Mouse (Mus musculus) E14TG2a.4 (cell line): Measurements from ENCODE around the gene Sema6d.

Experiments used
- H3K27me3 ChIP-seq: 2 replicates; pipeline ENCODE4 v1.6.1; 2014; ENCODE audit warnings: low read length, control low read depth; ENCODE audit not compliant: insufficient read depth
- H3K36me3 ChIP-seq: 2 replicates; pipeline ENCODE4 v1.6.1; 2014; ENCODE audit warnings: low read length, control low read depth; ENCODE audit not compliant: insufficient read depth
- H3K4me1 ChIP-seq: replicated peaks from 2 replicates; pipeline ENCODE4 v1.6.1; 2014; ENCODE audit warnings: low read depth, low read length, control low read depth
- H3K4me3 ChIP-seq: replicated peaks from 2 replicates; pipeline ENCODE4 v1.5.1; 2014; ENCODE audit warnings: mild to moderate bottlenecking, low read length
- H3K9me3 ChIP-seq: 2 replicates; pipeline ENCODE4 v1.6.1; 2014; ENCODE audit warnings: low read length, control low read depth
- CTCF ChIP-seq: conservative IDR thresholded peaks from 2 replicates; pipeline ENCODE4 v1.5.1; 2014; ENCODE audit warnings: low read length
- NANOG ChIP-seq: IDR thresholded peaks from 2 replicates; pipeline ENCODE4 v1.6.1; 2014; ENCODE audit warnings: borderline replicate concordance, low read length, mixed read lengths
- POU5F1 ChIP-seq: IDR thresholded peaks from 2 replicates; pipeline ENCODE4 v1.6.1; 2014; ENCODE audit warnings: low read length, borderline replicate concordance

Gene Sema6d

DNA sequence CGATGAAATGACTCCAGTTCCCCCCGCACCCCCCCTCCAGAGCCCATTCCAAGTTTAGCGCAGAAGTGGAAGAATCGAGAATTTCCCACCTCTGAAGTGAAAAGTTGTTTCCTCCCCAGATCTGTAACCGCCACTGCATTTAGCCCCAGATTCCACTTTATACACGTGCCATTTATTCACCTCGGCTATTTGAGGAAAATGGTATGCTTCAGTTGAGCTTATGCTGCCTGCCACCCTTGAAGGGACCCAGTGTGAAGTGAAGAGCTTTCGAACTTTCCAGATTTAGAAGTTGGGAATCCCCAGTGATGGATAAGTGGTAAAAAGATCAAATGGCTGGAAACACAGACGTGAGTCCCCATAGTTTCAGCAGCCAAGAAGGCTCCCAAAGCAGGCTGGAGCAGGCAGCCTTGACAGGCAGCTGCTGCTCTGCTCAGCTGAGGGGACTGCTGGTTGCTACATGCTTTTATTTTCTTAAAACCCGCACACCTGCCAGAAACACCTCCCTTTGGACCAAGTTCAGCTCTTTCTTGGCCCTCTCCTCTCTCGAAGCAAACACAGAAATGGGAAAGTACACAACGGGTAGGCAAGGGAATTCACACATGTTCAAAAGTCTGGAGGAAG, 345.7 kb downstream of the Sema6d start:
- 0 out of 2 replicates have a peak, but pooled peaks cover 3% of the 10 kb centered on the region for H3K27me3 ChIP-seq
- H3K9me3 ChIP-seq = no peaks in the 10 kb centered on the region
- no peaks in the 10 kb centered on the region for H3K4me1 ChIP-seq
- no peak for TF ChIP-seq POU5F1
- no peak for TF ChIP-seq NANOG
- TF ChIP-seq CTCF = no peak
- H3K36me3 ChIP-seq = no peaks in the 10 kb centered on the region
- H3K4me3 ChIP-seq = no peak overlapping the region

DNA sequence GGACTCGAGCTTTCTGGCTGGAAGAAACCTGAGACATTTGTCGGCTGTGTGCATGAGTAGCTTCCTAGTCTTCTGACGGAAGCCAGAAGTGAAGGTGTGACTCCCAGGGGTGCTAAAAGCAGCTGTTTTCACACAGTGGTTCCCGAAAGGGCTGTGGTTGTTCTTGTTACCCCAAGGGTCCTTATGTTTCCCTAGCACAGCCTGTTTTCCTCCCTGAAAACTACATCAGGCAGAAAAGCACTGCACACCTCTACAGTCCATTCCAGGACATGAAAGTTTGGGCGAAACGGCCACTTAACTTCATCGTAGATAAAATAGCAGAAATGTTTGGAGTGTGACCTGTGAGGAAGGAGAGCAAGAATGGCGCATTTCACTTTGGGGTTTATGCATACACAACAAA, 346.9 kb downstream of the Sema6d start:
- Histone ChIP-seq H3K4me3 (no peak overlapping the region), H3K27me3 (0 out of 2 replicates have a peak, but pooled peaks cover 3% of the 10 kb centered on the region), H3K9me3 (no peaks in the 10 kb centered on the region), H3K4me1 (no peaks in the 10 kb centered on the region), H3K36me3 (no peaks in the 10 kb centered on the region)
- TF ChIP-seq NANOG = no peak
- no peak for TF ChIP-seq POU5F1
- no peak for TF ChIP-seq CTCF

DNA sequence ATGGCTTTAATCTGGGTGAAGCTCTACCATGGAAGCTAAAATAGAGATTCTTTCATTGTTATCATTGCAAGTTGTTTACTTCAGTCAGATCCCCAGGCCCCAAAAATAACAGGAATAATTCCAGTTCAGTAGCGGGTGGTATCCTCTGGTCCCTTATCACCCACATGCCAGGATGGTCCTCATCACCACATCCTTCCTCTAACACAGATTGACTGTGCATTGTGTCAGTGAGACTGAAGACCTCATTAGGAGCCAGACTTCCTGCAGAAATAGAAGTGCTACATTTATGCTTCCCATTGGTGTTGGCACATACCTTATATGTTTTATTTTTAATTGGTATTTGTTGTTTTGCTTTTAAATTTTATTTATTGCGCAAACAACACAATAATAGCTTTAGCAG, 354.4 kb downstream of the Sema6d start:
- Histone ChIP-seq H3K4me3 (no peak overlapping the region), H3K4me1 (no peaks in the 10 kb centered on the region), H3K9me3 (no peaks in the 10 kb centered on the region), H3K27me3 (no peaks in the 10 kb centered on the region), H3K36me3 (no peaks in the 10 kb centered on the region)
- no peak for TF ChIP-seq NANOG
- no peak for TF ChIP-seq POU5F1

DNA sequence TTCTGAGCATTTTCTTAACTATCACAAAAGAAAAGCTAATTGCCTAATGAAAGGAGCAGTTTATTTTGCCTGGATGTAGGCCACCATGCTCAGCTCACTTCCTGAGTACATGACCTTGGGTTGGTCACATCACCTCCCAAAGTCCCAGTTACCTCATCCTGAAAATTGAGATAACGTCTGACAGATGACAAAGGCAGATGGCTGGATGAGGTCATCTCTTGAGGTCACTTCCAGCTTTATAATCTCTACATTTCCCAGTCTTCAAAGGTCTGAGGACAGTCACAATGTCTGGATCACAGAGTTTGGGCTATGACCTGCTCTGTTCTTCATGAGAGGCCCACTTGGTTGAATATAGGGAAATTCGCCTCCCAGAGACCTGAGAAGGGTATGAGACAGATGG, 366.1 kb downstream of the Sema6d start:
- Histone ChIP-seq H3K9me3 (no peaks in the 10 kb centered on the region), H3K36me3 (no peaks in the 10 kb centered on the region), H3K4me3 (no peak overlapping the region), H3K4me1 (no peaks in the 10 kb centered on the region), H3K27me3 (no peaks in the 10 kb centered on the region)
- TF ChIP-seq NANOG (no peak), CTCF (no peak), POU5F1 (no peak)

DNA sequence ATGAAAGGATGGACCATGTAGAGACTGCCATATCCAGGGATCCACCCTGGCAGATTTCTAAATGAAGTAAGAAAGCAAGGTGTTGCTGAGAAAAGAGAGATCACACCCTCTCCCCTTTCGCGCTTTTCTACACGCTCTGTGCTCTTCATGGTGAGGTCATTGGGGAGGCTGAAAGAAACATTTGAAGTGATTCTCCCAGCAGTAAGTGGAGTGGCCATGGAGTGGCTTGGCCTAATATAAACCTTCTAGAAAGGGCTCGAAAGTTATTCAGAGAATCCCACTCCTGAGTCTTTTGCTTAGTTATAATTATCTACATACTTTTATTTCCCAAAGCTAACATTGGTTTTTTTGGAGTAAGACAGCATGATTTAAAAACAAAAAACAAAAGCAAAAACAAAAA, 367.2 kb downstream of the Sema6d start:
- Histone ChIP-seq H3K27me3 (no peaks in the 10 kb centered on the region), H3K9me3 (no peaks in the 10 kb centered on the region), H3K36me3 (no peaks in the 10 kb centered on the region), H3K4me3 (no peak overlapping the region), H3K4me1 (no peaks in the 10 kb centered on the region)
- TF ChIP-seq POU5F1 = no peak
- TF ChIP-seq CTCF = no peak
- no peak for TF ChIP-seq NANOG

DNA sequence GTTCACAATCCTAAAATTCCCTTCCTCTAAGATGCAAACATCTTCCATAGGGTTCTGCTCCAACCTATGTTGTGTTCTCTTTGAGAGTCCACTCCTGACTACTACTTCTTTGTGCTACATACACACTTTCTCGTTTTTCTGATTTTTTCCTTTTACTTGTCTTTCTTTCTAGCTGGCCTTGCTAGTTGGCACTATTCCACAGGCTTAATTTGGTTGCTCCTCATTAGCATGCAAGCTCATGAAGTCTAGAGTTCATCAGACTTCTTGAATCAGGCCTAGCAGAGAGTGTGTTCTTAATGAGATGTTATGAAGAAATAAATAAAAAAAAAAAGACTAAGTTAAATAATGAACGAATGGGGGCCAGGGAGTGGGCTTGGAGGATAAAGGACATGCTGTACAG, 368.3 kb downstream of the Sema6d start:
- H3K9me3 ChIP-seq = no peaks in the 10 kb centered on the region
- no peaks in the 10 kb centered on the region for H3K36me3 ChIP-seq
- no peak for TF ChIP-seq NANOG
- TF ChIP-seq POU5F1 = no peak
- TF ChIP-seq CTCF = no peak
- H3K4me3 ChIP-seq = no peak overlapping the region
- no peaks in the 10 kb centered on the region for H3K27me3 ChIP-seq
- H3K4me1 ChIP-seq = no peaks in the 10 kb centered on the region

DNA sequence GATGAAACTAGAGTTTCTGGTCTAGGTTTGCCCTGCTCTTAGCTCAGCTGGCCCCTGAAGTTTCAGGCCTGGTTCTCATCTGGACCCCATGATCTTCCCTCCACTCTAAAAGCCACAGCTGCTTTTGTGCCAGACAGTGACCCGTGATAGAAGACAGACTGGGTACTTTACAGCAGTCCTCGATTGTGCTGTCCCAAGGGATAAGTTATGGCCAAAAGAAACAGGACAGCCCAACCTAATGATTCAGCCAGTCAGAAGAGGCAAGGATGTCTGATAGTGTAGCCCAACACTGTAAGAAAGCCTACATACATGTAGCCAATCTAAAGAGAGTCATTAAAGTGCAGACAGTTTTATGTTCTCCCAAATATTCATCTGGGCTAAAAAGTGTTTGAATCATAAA, 371.2 kb downstream of the Sema6d start:
- Histone ChIP-seq H3K27me3 (no peaks in the 10 kb centered on the region), H3K4me1 (0 out of 2 replicates have a peak, but pooled peaks cover 2% of the 10 kb centered on the region), H3K4me3 (no peak overlapping the region), H3K9me3 (no peaks in the 10 kb centered on the region), H3K36me3 (no peaks in the 10 kb centered on the region)
- TF ChIP-seq NANOG (no peak), CTCF (no peak), POU5F1 (no peak)

DNA sequence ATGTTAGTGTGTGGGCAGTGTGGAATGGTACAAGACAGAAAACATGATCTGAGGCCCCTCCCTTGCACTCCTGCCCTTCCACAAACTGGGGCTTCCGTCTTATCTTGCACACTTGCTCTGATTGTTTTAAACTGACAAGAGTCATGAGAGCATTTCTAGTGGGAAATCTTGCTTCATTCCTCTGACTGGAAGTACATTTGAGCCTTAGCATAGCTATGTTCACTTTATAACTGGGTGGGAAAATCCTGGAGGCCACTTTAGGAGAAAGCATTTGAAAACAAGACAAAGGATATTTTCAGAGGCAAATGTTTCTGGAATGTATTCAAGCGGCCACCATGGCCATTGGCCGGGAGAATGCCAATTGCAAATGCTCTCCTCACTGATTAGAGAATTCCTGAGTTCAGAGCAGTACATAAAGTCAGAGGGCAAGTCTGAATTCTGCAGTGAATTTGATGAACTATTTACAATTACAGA, 371.6 kb downstream of the Sema6d start:
- Histone ChIP-seq H3K27me3 (no peaks in the 10 kb centered on the region), H3K4me3 (no peak overlapping the region), H3K9me3 (no peaks in the 10 kb centered on the region), H3K4me1 (0 out of 2 replicates have a peak, but pooled peaks cover 2% of the 10 kb centered on the region), H3K36me3 (no peaks in the 10 kb centered on the region)
- TF ChIP-seq CTCF (no peak), NANOG (no peak), POU5F1 (no peak)
